Mouse (Mus musculus) embryonic stem cell, embryonic (primary cell): ENCODE measurements around the gene Endog.
"Not testable (repeated sequence)": the region's sequence is repeated elsewhere in the genome, so short reads cannot be mapped to it uniquely, and the experiment has no call there.

Source experiments
- CTCF ChIA-PET, 4 experiments: fragments of 300-600 bp in 2 of 4; fragments of 350-600 bp in 2 of 4; sonication (Branson Sonifier 250); formaldehyde crosslinking; loops; one replicate each; lab custom pipeline; 2022; ENCODE audit warnings: inconsistent platforms in 2 of 4; lab: Charles Lee
- POLR2A ChIA-PET, 4 experiments: fragments of 300-600 bp in 2 of 4; fragments of 350-600 bp in 2 of 4; sonication (Branson Sonifier 250); formaldehyde crosslinking; loops; one replicate each; lab custom pipeline; 2022; ENCODE audit warnings: antibody characterized with exemption in 4 of 4, inconsistent platforms in 1 of 4; lab: Charles Lee

Gene Endog

DNA sequence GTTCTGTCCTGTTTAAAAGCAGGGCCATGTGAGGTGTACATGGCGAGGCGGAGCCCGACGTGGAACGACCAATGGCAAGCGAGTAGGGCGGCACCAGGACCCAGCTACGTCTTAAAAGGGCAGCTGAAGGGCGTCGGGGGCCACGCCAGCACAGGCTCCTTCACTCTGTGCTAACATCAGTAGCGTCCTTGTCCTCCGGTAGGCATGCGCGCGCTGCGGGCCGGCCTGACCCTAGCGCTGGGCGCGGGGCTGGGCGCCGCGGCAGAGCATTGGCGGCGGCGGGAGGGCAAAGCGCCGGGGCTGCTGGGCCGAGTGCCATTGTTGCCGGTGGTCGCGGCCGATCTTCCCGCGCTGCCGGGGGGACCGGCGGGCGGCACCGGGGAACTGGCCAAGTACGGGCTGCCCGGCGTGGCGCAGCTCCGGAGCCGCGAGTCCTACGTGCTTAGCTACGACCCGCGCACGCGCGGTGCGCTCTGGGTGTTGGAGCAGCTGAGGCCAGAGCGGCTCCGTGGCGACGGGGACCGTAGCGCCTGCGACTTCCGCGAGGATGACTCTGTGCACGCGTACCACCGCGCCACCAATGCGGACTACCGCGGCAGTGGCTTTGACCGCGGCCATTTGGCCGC lies at the start of gene Endog:
TSS of gene Endog (plus strand) at position 123 of the 626 bp plus-strand sequence.
- POLR2A ChIA-PET: interaction anchor here (0.5 to 10.3 kb wide), 115 partner anchors 8 to 636 kb away, joined by 3 to 102 read pairs (median 4); partner anchors contain the start of genes Tbc1d13 (in 4 of the 4), Kyat1 (in 3 of the 4), Phyhd1 (in 3 of the 4) and Zdhhc12 (in 2 of the 4)
- CTCF ChIA-PET: interaction anchor here (0.5 to 3.6 kb wide), 15 partner anchors 9 to 234 kb away, joined by 3 to 19 read pairs (median 4); partner anchors contain the start of genes Kyat1 (in 1 of the 4) and Pkn3 (in 1 of the 4)

DNA sequence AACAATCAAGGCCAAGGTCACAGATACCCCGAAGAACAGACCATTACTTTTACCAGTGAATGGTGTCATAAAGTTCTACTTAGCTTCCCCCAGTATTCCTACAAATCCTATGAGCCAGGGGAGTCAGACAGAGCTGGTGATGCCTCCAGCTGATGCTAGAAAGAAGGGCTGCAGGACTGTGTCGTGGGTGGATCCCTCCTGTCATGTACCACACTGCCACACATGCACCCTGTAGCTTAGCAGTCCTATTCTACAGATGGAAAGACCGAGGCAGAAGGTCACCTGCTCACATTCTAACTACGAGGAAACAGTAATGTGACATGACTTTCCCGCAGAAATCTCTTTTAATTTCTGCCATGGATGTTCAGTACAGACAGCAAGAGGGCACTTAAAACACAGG lies 48.5 kb upstream of the Endog start:
- POLR2A ChIA-PET: interaction anchor here in 3 of 4 experiments (1.0 to 9.7 kb wide), 10 partner anchors 12 to 142 kb away, joined by 3 to 229 read pairs (median 4); partner anchors contain the start of genes Tbc1d13 (in 2 of the 3), Pkn3 (in 1 of the 3) and Spout1 (in 1 of the 3)

DNA sequence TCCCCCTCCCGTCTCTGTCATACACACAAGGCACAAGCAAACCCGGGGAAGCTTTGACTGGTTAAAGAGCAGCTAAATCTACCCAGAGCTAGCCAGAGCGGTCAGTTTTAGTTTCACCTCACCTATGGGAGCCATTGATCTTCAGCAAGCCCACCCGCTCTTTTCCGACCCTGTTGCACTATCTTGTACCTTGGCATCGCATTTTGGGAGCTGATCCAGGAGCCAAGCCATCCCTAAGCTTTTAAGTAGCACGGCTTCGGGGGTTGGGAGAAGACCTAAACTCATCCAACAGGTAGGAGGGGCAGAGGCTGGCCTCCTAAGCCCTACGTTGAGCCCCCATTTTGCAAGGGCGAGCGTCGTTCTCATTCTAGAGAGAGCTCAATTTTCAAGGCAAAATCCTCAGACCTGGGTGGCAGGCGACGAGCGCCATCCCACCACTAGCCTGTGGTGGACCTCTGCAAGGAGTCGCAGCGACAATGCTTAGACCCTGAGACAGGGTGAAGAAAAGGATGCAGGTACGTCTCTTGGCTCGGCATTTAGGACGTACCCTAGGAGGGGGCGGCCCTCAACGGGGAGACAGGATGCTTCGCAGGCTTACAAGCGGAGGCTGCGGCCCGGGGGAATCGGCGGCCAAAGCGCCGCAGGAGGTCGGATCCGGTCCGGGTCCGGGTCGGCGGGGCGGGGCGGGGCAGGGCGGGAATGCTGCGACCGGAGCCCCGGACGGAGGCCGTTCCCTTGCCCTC lies 47.4 kb upstream of the Endog start:
- POLR2A ChIA-PET: interaction anchor here (0.5 to 9.7 kb wide), 55 partner anchors 10 to 1660 kb away, joined by 3 to 229 read pairs (median 4); partner anchors contain the start of genes Tbc1d13 (in 3 of the 4), Phyhd1 (in 2 of the 4), Spout1 (in 2 of the 4) and Zdhhc12 (in 2 of the 4)
- CTCF ChIA-PET: interaction anchor here in 3 of 4 experiments (0.6 to 1.9 kb wide), 8 partner anchors 10 to 345 kb away, joined by 3 to 9 read pairs (median 4); partner anchors contain the start of genes Spout1 (in 1 of the 3) and Tbc1d13 (in 1 of the 3)

More for the DNA sequence above, 48.5 kb upstream of the Endog start:
- CTCF ChIA-PET: interaction anchor here in 1 of 4 experiments (1.5 kb wide), 1 partner anchor 16 kb away, joined by 3 read pairs; no protein-coding TSS in a partner anchor

DNA sequence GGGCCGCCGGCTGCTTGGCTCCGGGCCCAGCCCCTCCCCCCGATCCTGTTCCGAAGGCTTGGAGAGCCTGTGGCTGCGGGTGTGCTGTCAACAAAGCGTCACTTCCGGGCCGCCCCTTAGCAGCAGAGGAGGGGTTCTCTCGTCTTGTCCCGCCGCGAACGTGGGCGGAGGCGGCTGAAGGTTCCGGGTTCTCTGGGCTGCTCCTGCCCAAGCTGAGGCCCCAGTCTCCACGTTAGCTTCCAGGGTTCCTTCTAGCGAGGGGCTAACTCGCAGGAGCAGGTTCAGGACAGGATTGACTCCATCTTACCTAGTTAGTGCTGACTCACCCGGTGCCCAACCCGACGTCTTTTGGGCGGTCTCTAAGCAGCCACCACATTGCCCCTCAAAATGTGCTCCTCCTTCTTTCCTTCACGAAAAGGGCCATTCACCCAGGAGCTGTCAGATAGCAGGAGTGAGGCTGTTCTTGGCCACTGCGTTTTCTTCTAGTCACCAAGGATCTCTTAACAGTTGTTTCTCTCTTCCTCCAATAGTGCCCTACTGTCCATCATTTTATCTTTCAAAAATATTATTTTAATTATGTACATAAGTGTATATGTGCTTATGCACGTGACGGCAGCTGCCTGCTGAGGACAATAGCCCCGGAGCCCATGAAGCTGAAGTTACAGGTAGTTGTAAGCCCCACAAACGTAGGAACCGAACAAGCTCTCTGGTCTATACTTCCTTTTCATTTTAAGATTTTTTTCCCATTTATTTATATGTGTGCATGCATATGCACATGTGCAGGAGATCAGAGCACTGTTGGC lies 46.6 kb upstream of the Endog start, which contains the start of gene Zer1:
TSS of gene Zer1 (minus strand) at position 114 of the 803 bp plus-strand sequence.
- ChIA-PET CTCF (interaction anchor here in 3 of 4 experiments (0.6 to 1.9 kb wide), 9 partner anchors 9 to 345 kb away, joined by 3 to 9 read pairs (median 4); partner anchors contain the start of genes Spout1 (in 1 of the 3) and Tbc1d13 (in 1 of the 3)), POLR2A (interaction anchor here (0.5 to 9.7 kb wide), 61 partner anchors 9 to 1661 kb away, joined by 3 to 229 read pairs (median 5); partner anchors contain the start of genes Endog (in 3 of the 4), Tbc1d13 (in 3 of the 4), Phyhd1 (in 2 of the 4) and Spout1 (in 2 of the 4))

DNA sequence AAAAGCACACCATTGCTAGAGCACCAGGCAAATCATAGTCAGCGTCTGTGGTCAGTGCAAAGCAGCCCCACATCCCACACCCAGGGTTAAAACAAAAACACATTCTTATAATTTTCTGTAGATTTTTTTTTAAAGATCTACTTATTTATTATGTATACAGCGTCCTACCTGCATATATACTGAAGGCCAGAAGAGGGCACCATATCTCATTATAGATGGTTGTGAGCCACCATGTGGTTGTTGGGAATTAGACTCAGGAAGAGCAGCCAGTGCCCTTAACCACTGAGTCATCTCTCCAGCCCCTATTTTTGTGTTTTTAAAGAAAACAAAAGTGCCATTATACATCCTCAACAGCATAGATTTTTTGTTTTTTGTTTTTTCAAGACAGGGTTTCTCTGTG lies 42.5 kb upstream of the Endog start:
- CTCF ChIA-PET: no interaction called here

DNA sequence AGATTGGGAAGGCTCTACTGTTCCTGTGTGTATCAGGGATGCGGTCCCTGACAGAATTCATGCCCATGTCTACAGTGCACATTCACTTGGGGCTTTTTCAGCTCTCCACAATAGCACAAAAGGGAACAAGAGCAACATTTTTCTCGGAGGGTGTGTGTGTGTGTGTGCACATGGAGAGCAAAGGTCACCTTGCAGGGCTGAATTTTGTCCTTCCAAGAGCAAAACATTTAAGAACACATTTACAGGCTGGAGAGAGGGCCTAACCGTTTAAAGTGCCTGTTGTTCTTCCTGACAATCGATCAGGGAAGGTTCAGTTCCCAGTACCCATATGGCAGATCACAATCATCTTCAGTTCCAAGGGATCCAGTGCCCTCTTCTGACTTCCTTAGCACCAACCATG lies 41.1 kb upstream of the Endog start:
- ChIA-PET POLR2A (interaction anchor here (0.5 to 10.3 kb wide), 27 partner anchors 7 to 333 kb away, joined by 3 to 393 read pairs (median 4); partner anchors contain the start of genes Endog (in 2 of the 4), Wdr34 (in 2 of the 4), Dolpp1 (in 1 of the 4) and Pkn3 (in 1 of the 4)), CTCF (interaction anchor here in 2 of 4 experiments (0.6 to 0.9 kb wide), 3 partner anchors 32 to 416 kb away, joined by 3 to 4 read pairs (median 3); no protein-coding TSS in a partner anchor)

More for the DNA sequence above, 42.5 kb upstream of the Endog start:
- POLR2A ChIA-PET: interaction anchor here in 2 of 4 experiments (1.3 to 10.3 kb wide), 5 partner anchors 8 to 80 kb away, joined by 3 to 393 read pairs (median 7); partner anchors contain the start of genes Spout1 (in 1 of the 2) and Wdr34 (in 1 of the 2)

DNA sequence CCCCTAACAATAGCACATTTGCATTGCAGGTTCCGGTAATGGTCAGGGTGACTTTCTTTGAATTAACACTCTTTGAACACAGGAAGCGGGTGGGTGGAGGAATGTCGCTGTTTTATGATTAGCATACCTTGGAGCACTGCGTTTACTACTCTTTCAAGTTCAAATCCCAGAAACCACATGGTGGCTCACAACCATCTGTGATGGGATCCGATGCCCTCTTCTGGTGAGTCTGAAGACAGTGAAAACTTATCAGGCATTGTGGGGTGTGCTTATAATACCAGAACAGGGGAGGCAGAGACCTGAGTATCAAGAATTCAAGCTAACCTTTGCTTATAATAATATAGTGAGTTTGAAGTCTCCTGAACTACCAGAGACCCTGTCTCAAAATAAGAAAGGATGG lies 40.1 kb upstream of the Endog start:
- CTCF ChIA-PET: not testable (repeated sequence)
- POLR2A ChIA-PET: interaction anchor here in 2 of 4 experiments (1.3 to 10.3 kb wide), 10 partner anchors 9 to 68 kb away, joined by 4 to 393 read pairs (median 35); partner anchors contain the start of genes Endog (in 1 of the 2), Pkn3 (in 1 of the 2), Spout1 (in 1 of the 2) and Zdhhc12 (in 1 of the 2)

DNA sequence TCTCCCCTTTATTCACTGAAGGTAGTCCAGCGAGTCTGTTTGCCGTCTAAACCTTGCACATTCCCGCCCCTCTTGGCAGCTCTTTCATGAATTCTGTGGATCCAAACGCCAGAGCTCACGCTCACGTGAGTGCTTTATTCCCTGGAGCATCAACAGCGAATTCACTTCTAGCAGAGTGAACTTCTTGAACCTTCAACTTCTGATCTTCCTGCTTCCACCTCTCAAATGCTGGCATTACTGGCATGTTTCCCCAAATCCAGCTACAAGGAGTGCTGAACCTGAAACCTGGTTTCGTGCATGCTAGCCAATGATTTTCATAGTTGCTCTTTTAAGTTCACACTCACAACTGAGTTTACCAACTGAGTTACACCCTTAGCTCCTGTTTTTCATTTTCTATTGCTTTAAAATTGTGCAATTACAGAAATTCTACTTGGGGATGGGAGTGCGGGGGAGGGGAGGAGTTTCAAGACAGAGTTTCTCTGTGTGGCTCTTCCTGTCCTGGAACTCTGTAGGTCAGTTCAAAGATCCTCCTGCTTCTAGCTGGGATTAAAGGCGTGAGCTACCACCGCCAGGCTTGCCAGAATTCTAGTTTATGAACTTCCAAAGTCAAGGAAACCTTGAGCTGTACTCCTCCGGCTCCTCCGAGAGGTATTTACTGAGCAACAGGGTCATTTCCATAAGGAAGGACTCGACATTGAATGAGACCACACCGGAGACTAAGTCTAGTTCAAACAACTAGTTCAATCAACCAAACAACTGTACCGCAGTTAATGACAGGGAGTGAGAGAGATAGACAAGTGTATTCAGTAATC lies 38.3 kb upstream of the Endog start:
- POLR2A ChIA-PET: interaction anchor here in 3 of 4 experiments (0.5 to 11.4 kb wide), 94 partner anchors 9 to 1152 kb away, joined by 3 to 393 read pairs (median 5); partner anchors contain the start of genes Endog (in 3 of the 3), Zer1 (in 3 of the 3), Ier5l (in 2 of the 3) and Kyat1 (in 2 of the 3)
- CTCF ChIA-PET: interaction anchor here in 3 of 4 experiments (0.6 to 2.4 kb wide), 7 partner anchors 9 to 625 kb away, joined by 3 to 10 read pairs (median 4); partner anchors contain the start of gene Zer1 (in 1 of the 3)

DNA sequence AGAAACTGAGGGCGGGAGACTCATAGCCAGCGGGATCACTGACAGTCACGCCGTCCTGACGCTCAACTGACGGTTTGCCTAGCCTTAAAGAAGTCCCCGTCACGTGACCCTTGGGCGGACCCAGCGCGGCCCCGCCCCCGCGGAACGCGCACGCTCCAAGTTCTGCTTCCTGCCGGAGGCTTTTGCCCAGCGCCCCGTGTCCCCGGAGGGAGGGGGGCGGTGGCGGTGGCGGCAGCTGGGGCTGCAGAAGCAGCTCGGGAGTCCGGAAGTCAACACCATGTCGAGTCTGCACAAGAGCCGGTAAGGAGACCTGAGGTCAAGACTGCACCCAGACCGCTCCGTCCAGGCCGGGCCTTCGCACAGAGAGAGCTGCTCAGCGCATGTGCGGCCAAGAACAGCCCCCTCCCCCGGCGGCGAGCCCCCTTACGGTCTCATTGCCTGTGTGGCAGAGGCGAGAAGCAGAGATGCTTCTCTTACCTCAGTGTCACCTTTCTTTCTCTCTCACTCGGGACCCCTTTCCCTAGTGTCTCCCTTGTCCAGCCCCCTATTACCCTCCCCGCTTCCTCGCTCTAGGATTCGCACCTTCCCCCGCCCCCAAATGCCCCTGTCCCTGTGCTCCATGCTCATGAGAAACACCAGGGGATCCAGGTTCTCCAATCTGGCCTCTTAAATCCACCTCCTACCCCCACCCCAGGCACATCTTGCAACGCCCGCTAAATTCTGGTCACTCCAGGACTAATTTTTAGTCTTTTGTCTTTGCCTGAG lies 37.5 kb upstream of the Endog start, which contains the start of gene Tbc1d13:
TSS of gene Tbc1d13 (plus strand) at position 134 of the 765 bp plus-strand sequence.
- POLR2A ChIA-PET: interaction anchor here (0.6 to 11.4 kb wide), 115 partner anchors 9 to 1616 kb away, joined by 3 to 393 read pairs (median 6); partner anchors contain the start of genes Endog (in 4 of the 4), Kyat1 (in 3 of the 4), Zer1 (in 3 of the 4) and Ier5l (in 2 of the 4)
- CTCF ChIA-PET: interaction anchor here (0.6 to 2.4 kb wide), 10 partner anchors 10 to 624 kb away, joined by 3 to 10 read pairs (median 4); partner anchors contain the start of genes Spout1 (in 1 of the 4) and Zer1 (in 1 of the 4)

DNA sequence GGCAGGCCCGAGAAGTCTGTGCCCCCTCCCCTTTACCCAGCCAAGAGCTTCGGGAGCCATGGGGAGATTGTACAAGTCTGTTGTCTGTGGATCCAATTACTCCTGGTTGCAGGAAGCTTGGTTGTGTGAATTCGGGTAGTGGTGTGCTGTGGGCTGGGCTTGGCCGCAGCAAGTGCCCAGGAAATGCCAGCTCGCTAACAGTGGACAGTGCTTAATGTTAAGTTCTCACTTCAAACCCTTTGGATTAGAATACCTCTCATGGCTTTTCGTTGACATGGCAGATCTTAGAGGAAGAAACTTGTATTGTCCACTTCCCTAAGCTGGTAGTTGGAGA lies 36.9 kb upstream of the Endog start:
- ChIA-PET POLR2A (interaction anchor here (0.6 to 11.4 kb wide), 119 partner anchors 9 to 1617 kb away, joined by 3 to 393 read pairs (median 6); partner anchors contain the start of genes Kyat1 (in 3 of the 4), Zdhhc12 (in 3 of the 4), Zer1 (in 3 of the 4) and Endog (in 2 of the 4)), CTCF (interaction anchor here in 3 of 4 experiments (0.6 to 2.4 kb wide), 11 partner anchors 10 to 1222 kb away, joined by 3 to 10 read pairs (median 4); partner anchors contain the start of genes Endog (in 1 of the 3), Spout1 (in 1 of the 3) and Zer1 (in 1 of the 3))

DNA sequence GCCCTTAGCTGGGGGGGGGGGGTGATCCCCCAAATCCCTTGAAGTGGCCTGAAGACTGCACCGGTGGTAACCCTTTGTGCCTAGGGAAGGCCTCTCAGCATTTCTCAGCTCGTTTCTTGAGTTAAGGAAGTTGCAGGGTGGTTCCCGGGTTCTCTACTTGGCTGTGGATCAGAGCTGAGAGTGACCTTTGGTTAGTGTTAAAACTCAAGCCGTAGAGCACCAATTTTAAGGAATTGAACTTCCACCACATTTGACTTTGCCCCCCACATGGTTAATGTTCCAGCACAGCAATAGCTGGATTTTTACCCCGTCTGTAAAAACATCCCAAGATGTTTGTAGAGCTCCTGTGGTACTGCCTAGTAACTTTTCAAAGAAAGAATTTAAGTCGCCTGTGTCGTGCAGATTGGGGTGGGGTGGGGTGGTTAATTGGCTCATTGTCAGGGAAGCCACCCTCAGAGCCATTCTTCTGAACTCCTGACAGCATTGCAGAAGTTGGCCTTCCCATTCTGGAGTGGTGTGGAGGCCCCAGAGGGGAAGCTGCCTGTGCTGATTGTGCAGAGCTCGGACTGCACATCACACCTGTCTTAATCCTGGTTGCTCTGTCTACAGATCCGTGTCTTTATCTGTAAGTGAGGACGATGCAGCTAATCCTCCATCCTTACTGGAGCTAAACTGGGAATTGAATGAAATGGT lies 36.2 kb upstream of the Endog start:
- CTCF ChIA-PET: interaction anchor here (0.6 to 2.4 kb wide), 18 partner anchors 9 to 1223 kb away, joined by 3 to 10 read pairs (median 3); partner anchors contain the start of genes Endog (in 1 of the 4), Spout1 (in 1 of the 4) and Zer1 (in 1 of the 4)
- POLR2A ChIA-PET: interaction anchor here (0.6 to 11.4 kb wide), 151 partner anchors 10 to 1671 kb away, joined by 3 to 393 read pairs (median 5); partner anchors contain the start of genes Endog (in 3 of the 4), Kyat1 (in 3 of the 4), Zdhhc12 (in 3 of the 4) and Zer1 (in 3 of the 4)

DNA sequence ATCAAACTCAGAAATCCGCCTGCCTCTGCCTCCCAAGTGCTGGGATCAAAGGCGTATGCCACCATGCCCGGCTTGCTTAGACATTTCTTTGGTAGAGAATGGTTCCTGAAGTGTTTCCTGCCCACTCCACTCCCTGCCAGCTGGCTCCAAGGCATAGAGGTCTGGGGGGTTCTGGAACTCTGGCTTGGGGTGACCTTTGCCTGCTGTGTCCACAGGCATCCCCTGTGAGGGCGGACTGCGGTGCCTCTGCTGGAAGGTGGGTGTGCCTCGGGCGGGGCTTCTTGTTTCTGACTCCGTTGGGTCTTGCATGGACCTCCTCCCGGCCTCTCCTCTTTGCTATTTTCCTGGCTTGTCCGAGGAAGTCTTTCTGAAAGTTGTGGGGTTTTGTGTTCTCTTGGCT lies 34.8 kb upstream of the Endog start:
- POLR2A ChIA-PET: interaction anchor here (0.7 to 11.4 kb wide), 29 partner anchors 8 to 338 kb away, joined by 3 to 393 read pairs (median 7); partner anchors contain the start of genes Zdhhc12 (in 3 of the 4), Zer1 (in 2 of the 4), Endog (in 1 of the 4) and Ier5l (in 1 of the 4)
- CTCF ChIA-PET: no interaction called here

DNA sequence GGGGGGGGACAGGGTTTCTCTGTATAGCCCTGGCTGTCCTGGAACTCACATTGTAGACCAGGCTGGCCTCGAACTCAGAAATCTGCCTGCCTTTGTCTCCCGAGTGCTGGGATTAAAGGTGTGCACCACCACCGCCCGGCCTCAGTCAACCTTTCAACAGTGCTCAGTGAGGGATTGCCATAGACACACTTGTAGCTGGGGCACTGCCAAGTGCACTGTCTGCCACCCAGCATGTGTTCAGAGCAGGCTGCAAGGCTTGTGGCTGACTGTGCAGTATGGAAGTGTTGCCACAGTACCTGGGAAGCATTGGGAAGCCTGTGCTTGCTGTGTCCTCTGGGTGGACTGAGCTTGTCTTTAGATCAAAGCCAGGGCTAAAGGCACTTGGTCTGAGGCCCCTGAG lies 31.3 kb upstream of the Endog start:
- ChIA-PET CTCF (interaction anchor here in 2 of 4 experiments (0.8 to 1.5 kb wide), 2 partner anchors 32 to 101 kb away, joined by 3 read pairs; partner anchors contain the start of genes Endog (in 1 of the 2) and Gm28035 (in 1 of the 2)), POLR2A (interaction anchor here (0.5 to 11.4 kb wide), 18 partner anchors 9 to 1097 kb away, joined by 3 to 229 read pairs (median 4); partner anchors contain the start of gene Zer1 (in 2 of the 4))
